Mouse (Mus musculus) mesoderm, embryonic 11.5 days (tissue): ENCODE results near the gene Mul1.
"Not testable (repeated sequence)": the region's sequence is repeated elsewhere in the genome, so short reads cannot be mapped to it uniquely, and the experiment has no call there.

Experiments
- DNase-seq: peaks from one replicate; pipeline ENCODE4 v3.0.0-alpha.2; 2012; ENCODE audit warnings: low read depth, low spot score

The Mul1 gene

GRCm38 (mm10) chr4:138434347-138435316, at the start of gene Mul1:
Mul1 (plus strand) TSS chr4:138434671.
- peak; percentile 96 for DNase-seq

- DNase-seq: no peak
Measured at GRCm38 (mm10) chr4:138393703-138394102, 40.8 kb upstream of the Mul1 start.

- DNase-seq: no peak
Measured at GRCm38 (mm10) chr4:138395087-138395970, 39.1 kb upstream of the Mul1 start.

- DNase-seq: no peak
Measured at GRCm38 (mm10) chr4:138395971-138396645, 38.4 kb upstream of the Mul1 start, which contains the start of gene Fam43b. Fam43b (minus strand) TSS chr4:138396528.

GRCm38 (mm10) chr4:138396711-138397110, 37.8 kb upstream of the Mul1 start:
- no peak for DNase-seq

- DNase-seq: peak; percentile 41
Measured at GRCm38 (mm10) chr4:138404806-138405205, 29.7 kb upstream of the Mul1 start.

- no peak for DNase-seq
Measured at GRCm38 (mm10) chr4:138407479-138408194, 26.8 kb upstream of the Mul1 start.

GRCm38 (mm10) chr4:138411011-138411410, 23.5 kb upstream of the Mul1 start:
- no peak for DNase-seq

- no peak for DNase-seq
Measured at GRCm38 (mm10) chr4:138411504-138412121, 22.9 kb upstream of the Mul1 start.

- DNase-seq: no peak
Measured at GRCm38 (mm10) chr4:138414725-138415124, 19.7 kb upstream of the Mul1 start.

- no peak for DNase-seq
Measured at GRCm38 (mm10) chr4:138415991-138416390, 18.5 kb upstream of the Mul1 start.

GRCm38 (mm10) chr4:138416414-138416813, 18.1 kb upstream of the Mul1 start:
- no peak for DNase-seq

GRCm38 (mm10) chr4:138417882-138418281, 16.6 kb upstream of the Mul1 start:
- DNase-seq: no peak

- DNase-seq: no peak
Measured at GRCm38 (mm10) chr4:138418340-138418957, 16.0 kb upstream of the Mul1 start.

- DNase-seq: no peak
Measured at GRCm38 (mm10) chr4:138425028-138425427, 9.4 kb upstream of the Mul1 start.

- not testable (repeated sequence) for DNase-seq
Measured at GRCm38 (mm10) chr4:138425604-138426003, 8.9 kb upstream of the Mul1 start.

GRCm38 (mm10) chr4:138426778-138427705, 7.4 kb upstream of the Mul1 start:
- peak; percentile 83 for DNase-seq

- DNase-seq: peak; percentile 47
Measured at GRCm38 (mm10) chr4:138429778-138430177, 4.7 kb upstream of the Mul1 start.

GRCm38 (mm10) chr4:138431340-138431739, 3.1 kb upstream of the Mul1 start:
- DNase-seq: no peak
